Mouse (Mus musculus) CH12.LX (cell line): Measurements from ENCODE around the gene 1700037H04Rik. TPM values are rescaled to one million over a fixed set of nuclear protein-coding genes. Genes with fewer than 3 reads are reported as not detected.

Source experiments
- DNase-seq: peaks from one replicate; pipeline ENCODE4 v3.0.0-alpha.2; 2013; ENCODE audit errors: extremely low read depth
- H3K27ac ChIP-seq: 2 replicates; pipeline ENCODE4 v1.5.1; 2012; ENCODE audit warnings: low read depth, mild to moderate bottlenecking, control low read depth, moderate library complexity; ENCODE audit not compliant: insufficient read depth
- H3K27me3 ChIP-seq: replicated peaks from 2 replicates; pipeline ENCODE3; 2012; ENCODE audit warnings: inconsistent platforms
- H3K36me3 ChIP-seq, 2 experiments: replicated peaks in 1 of 2; 2 replicates each; pipeline versions ENCODE3 to v1.6.1; 2012; ENCODE audit warnings: inconsistent platforms in 1 of 2, low read length in 1 of 2, mild to moderate bottlenecking in 1 of 2, mixed read lengths in 1 of 2, moderate library complexity in 1 of 2; ENCODE audit not compliant: control insufficient read depth in 1 of 2, insufficient read depth in 1 of 2
- H3K4me1 ChIP-seq, 2 experiments: 2 replicates each; pipeline ENCODE4 v1.6.1; 2012; ENCODE audit warnings: inconsistent platforms in 1 of 2, moderate library complexity in 1 of 2; ENCODE audit not compliant: insufficient read depth in 2 of 2, control insufficient read depth in 1 of 2
- H3K4me2 ChIP-seq: 2 replicates; pipeline ENCODE4 v1.6.1; 2012; ENCODE audit warnings: low read depth, mild to moderate bottlenecking, control low read depth; ENCODE audit not compliant: poor library complexity, insufficient read depth, severe bottlenecking
- H3K4me3 ChIP-seq, 3 experiments: fragments of 150-350 bp in 1 of 3; sonication (generic) in 1 of 3; replicated peaks in 1 of 3; 2 replicates each; pipeline versions ENCODE3 to v1.5.1; 2011 to 2012; ENCODE audit warnings: low read depth in 2 of 3, low read length in 2 of 3, mild to moderate bottlenecking in 2 of 3, moderate library complexity in 2 of 3, control low read depth in 1 of 3, improper control_type of control experiment in 1 of 3, inconsistent platforms in 1 of 3, mixed read lengths in 1 of 3; ENCODE audit not compliant: poor library complexity in 1 of 3
- H3K79me2 ChIP-seq: replicated peaks from 2 replicates; pipeline ENCODE4 v1.6.1; 2012; ENCODE audit warnings: mild to moderate bottlenecking, moderate library complexity; ENCODE audit not compliant: control insufficient read depth, poor library complexity, insufficient read depth, severe bottlenecking; ENCODE audit errors: extremely low read depth
- H3K9ac ChIP-seq: 2 replicates; pipeline ENCODE4 v1.6.1; 2012; ENCODE audit warnings: low read depth, mild to moderate bottlenecking, control low read depth, moderate library complexity; ENCODE audit not compliant: insufficient read depth
- H3K9me3 ChIP-seq: replicated peaks from 2 replicates; pipeline ENCODE3; 2012; ENCODE audit warnings: low read length, inconsistent platforms, mixed read lengths
- CTCF ChIP-seq, 2 experiments: IDR thresholded peaks in 1 of 2; conservative IDR thresholded peaks in 1 of 2; 2 replicates each; pipeline ENCODE4 v1.5.1; 2011 to 2012; ENCODE audit warnings: low read depth in 2 of 2, low read length in 2 of 2, improper control_type of control experiment in 1 of 2, inconsistent platforms in 1 of 2, mild to moderate bottlenecking in 1 of 2, moderate library complexity in 1 of 2
- GABPA ChIP-seq: IDR thresholded peaks from 2 replicates; pipeline ENCODE4 v1.6.1; 2012; ENCODE audit warnings: low read depth, low read length, improper control_type of control experiment, inconsistent platforms; ENCODE audit not compliant: insufficient replicate concordance
- JUN ChIP-seq: IDR thresholded peaks from 2 replicates; pipeline ENCODE4 v1.6.1; 2011; ENCODE audit warnings: low read depth, mild to moderate bottlenecking, low read length, improper control_type of control experiment, moderate library complexity; ENCODE audit not compliant: insufficient read depth
- MXI1 ChIP-seq: IDR thresholded peaks from 2 replicates; pipeline ENCODE4 v1.6.1; 2011; ENCODE audit warnings: mild to moderate bottlenecking, low read depth, low read length, improper control_type of control experiment
- PAX5 ChIP-seq: IDR thresholded peaks from 2 replicates; pipeline ENCODE4 v1.6.1; 2012; ENCODE audit warnings: low read length, inconsistent platforms, mixed read lengths
- RCOR1 ChIP-seq: conservative IDR thresholded peaks from 2 replicates; pipeline ENCODE4 v1.6.1; 2012; ENCODE audit warnings: low read depth, mild to moderate bottlenecking, inconsistent platforms, low read length, improper control_type of control experiment
- SIN3A ChIP-seq: IDR thresholded peaks from 2 replicates; pipeline ENCODE4 v1.6.1; 2012; ENCODE audit warnings: low read length, improper control_type of control experiment, inconsistent platforms
- dilution Hi-C: fragments of 300-500 bp; cut with MboI; formaldehyde crosslinking; loops from 2 replicates; pipeline ENCODE4 v1.14.3; 2020; ENCODE audit warnings: low sequenced_read_pairs; ENCODE audit not compliant: extremely low pct_unique_long_range_greater_than_20kb, extremely low pct_ligation_motif_present
- in situ Hi-C: fragments of 300-500 bp; cut with MboI; formaldehyde crosslinking; loops from 3 replicates; pipeline ENCODE4 v1.14.3; 2019; ENCODE audit warnings: low sequenced_read_pairs, low pct_ligation_motif_present, low pct_unique_long_range_greater_than_20kb, mixed read lengths
- polyA plus RNA-seq: library from polyadenylated mRNA; unstranded; fragments of >175 nt; gene quantifications from 2 replicates; pipeline ENCODE4 v1.2.1, GENCODE M21; 2012; ENCODE audit warnings: low read depth; ENCODE audit not compliant: insufficient read length
- total RNA-seq, 2 experiments: library from RNA; depleted of rRNA; stranded (reverse); fragments of 300-350 nt in 1 of 2; fragments of >200 nt in 1 of 2; gene quantifications; 2 replicates each; pipeline ENCODE4 v1.2.3; 2012 to 2014

1700037H04Rik gene
- total and polyA plus RNA-seq, 3 experiments = 16.0 to 40.0 (median 36.5) TPM

DNA sequence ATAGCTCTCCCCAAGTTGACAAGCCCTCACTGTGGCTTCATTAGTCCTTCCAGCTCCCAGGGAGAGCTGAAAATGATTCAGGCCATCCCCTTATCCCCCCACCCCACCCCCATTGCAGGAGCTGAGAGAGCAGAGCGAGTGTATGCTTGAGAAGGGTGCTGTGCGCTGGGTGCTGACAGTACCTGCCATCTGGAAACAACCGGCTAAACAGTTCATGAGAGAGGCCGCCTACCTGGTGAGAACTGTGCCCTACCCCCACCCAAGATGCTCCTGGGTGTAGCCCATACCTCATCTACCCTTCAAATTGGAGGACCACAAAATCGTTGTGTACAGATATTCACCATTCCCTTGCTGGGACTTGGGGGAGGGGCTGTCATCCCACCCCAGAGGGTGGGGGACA, 20.6 kb downstream of the 1700037H04Rik start:
- Histone ChIP-seq H3K36me3 (peaks cover 4 to 47% of the 10 kb centered on the region in 2 experiments), H3K79me2 (no peaks in the 10 kb centered on the region), H3K4me1 (0 out of 4 replicates have a peak, but pooled peaks cover 0 to 2% of the 10 kb centered on the region in 2 experiments), H3K4me3 (no peak overlapping the region), H3K4me2 (no peak overlapping the region), H3K9ac (no peak overlapping the region)
- DNase-seq = no peak
- dilution Hi-C loops = no loop called here
- TF ChIP-seq GABPA = no peak
- TF ChIP-seq, all 38 proteins: peak for 0
- Histone ChIP-seq H3K27me3 (no peaks in the 10 kb centered on the region), H3K9me3 (no peaks in the 10 kb centered on the region), H3K27ac (no peak overlapping the region)
- in situ Hi-C loops = no loop called here

DNA sequence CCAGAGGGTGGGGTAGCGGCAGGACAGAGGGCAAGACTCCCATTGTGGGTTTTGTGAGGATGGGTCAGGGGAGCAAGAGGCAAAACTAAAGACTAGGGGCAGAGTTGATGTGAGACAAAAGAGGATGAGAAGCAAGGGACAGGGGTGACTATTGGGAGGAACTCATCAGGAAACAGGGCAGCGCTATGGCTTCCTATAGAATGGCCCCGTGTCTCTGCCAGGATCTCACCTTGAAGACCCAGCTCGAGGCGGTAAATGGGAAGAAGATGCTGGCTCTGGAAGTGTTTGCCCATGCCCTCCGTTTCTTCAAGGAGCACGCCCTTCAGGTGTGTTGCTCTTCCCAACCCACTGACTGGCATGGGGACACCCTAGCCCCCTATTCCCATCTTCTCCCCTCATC, 21.1 kb downstream of the 1700037H04Rik start:
- Histone ChIP-seq H3K27me3 (no peaks in the 10 kb centered on the region), H3K4me3 (no peak overlapping the region), H3K9ac (no peak overlapping the region), H3K4me1 (0 out of 4 replicates have a peak, but pooled peaks cover 0 to 2% of the 10 kb centered on the region in 2 experiments), H3K9me3 (no peaks in the 10 kb centered on the region), H3K36me3 (peaks cover under 1 to 46% of the 10 kb centered on the region in 2 experiments), H3K4me2 (no peak overlapping the region), H3K27ac (no peak overlapping the region), H3K79me2 (no peaks in the 10 kb centered on the region)
- no peak for TF ChIP-seq MXI1
- no peak for TF ChIP-seq RCOR1
- TF ChIP-seq JUN = no peak
- dilution Hi-C loops = no loop called here
- no peak for DNase-seq
- in situ Hi-C loops = no loop called here

DNA sequence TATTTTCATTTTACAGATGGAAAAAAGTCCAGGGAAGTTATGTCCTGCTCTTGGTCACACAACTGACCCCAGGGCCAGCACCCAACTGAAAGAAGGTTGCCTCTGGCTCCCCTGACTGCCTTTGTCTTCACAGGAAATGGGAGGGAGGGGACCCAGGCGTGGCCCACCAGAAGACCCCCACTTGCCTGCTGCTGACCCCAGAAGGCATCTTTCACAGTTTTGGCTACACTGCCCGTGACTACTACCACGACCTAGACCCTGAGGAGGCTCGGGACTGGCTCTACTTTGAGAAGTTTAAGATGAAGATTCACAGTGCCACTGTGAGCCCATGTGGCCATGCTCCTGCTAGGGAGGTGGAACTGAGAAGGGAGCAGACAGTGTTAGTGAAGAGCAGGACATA, 21.6 kb downstream of the 1700037H04Rik start:
- H3K27me3 ChIP-seq = no peaks in the 10 kb centered on the region
- 0 out of 4 replicates have a peak, but pooled peaks cover 0 to 2% of the 10 kb centered on the region in 2 experiments for H3K4me1 ChIP-seq
- no peak for DNase-seq
- H3K9ac ChIP-seq = no peak overlapping the region
- no peak overlapping the region for H3K4me2 ChIP-seq
- in situ Hi-C loops = no loop called here
- no peak overlapping the region for H3K4me3 ChIP-seq
- no peak for TF ChIP-seq CTCF (conservative IDR thresholded peaks at IDR 0.05 in 1 of 2, IDR thresholded peaks at IDR 0.05 in 1 of 2; ENCODE audit: low read depth in 2 of 2, low read length in 2 of 2)
- TF ChIP-seq SIN3A = no peak
- TF ChIP-seq PAX5 = no peak
- dilution Hi-C loops = no loop called here
- H3K79me2 ChIP-seq = no peaks in the 10 kb centered on the region
- no peak overlapping the region for H3K27ac ChIP-seq
- peaks cover 0 to 41% of the 10 kb centered on the region in 2 experiments for H3K36me3 ChIP-seq
- no peaks in the 10 kb centered on the region for H3K9me3 ChIP-seq
